Mouse (Mus musculus) urinary bladder, postnatal 14 days (tissue): ENCODE measurements around the gene Lig3.

Source experiments
- DNase-seq: peaks from one replicate; pipeline ENCODE4 v3.0.0; 2021; ENCODE audit warnings: low spot score

Gene Lig3

GRCm38 (mm10) chr11:82780983-82781903 lies at the start of gene Lig3:
Gene Lig3, plus strand, starts transcription at chr11:82781108.
- DNase-seq: peak; percentile 94

- DNase-seq: no peak
These were observed 46.7 kb upstream of the Lig3 start for GRCm38 (mm10) chr11:82734227-82734626.

GRCm38 (mm10) chr11:82739006-82739405 lies 41.9 kb upstream of the Lig3 start:
- no peak for DNase-seq

- DNase-seq: peak; percentile 22
These were observed 34.8 kb upstream of the Lig3 start for GRCm38 (mm10) chr11:82746138-82746537.

- no peak for DNase-seq
These were observed 34.0 kb upstream of the Lig3 start for GRCm38 (mm10) chr11:82746857-82747366.

- DNase-seq: no peak
These were observed 28.4 kb upstream of the Lig3 start for GRCm38 (mm10) chr11:82752349-82753115.

GRCm38 (mm10) chr11:82755919-82756318 lies 25.0 kb upstream of the Lig3 start:
- DNase-seq: no peak

- no peak for DNase-seq
These were observed 18.6 kb upstream of the Lig3 start for GRCm38 (mm10) chr11:82762286-82762829.

- DNase-seq: no peak
These were observed 17.6 kb upstream of the Lig3 start for GRCm38 (mm10) chr11:82763261-82763660.

- DNase-seq: peak; percentile 94
These were observed 17.0 kb upstream of the Lig3 start, which contains the start of the genes Cct6b and Zfp830 for GRCm38 (mm10) chr11:82763742-82764437. Gene Cct6b, minus strand, starts transcription at chr11:82764321. Gene Zfp830, plus strand, starts transcription at chr11:82764345.

- DNase-seq: no peak
These were observed 16.4 kb upstream of the Lig3 start for GRCm38 (mm10) chr11:82764438-82764924.

GRCm38 (mm10) chr11:82780134-82780533 lies 774 bp upstream of the Lig3 start:
- no peak for DNase-seq

GRCm38 (mm10) chr11:82782197-82782596 lies 1.3 kb downstream of the Lig3 start:
- DNase-seq: no peak

- no peak for DNase-seq
These were observed 2.5 kb downstream of the Lig3 start for GRCm38 (mm10) chr11:82783453-82783852.

- DNase-seq: no peak
These were observed 25.7 kb downstream of the Lig3 start for GRCm38 (mm10) chr11:82806656-82807055.

- no peak for DNase-seq
These were observed 26.5 kb downstream of the Lig3 start for GRCm38 (mm10) chr11:82807370-82807769.

GRCm38 (mm10) chr11:82808485-82808884 lies 27.6 kb downstream of the Lig3 start:
- no peak for DNase-seq

- DNase-seq: peak; percentile 72
These were observed 38.4 kb downstream of the Lig3 start for GRCm38 (mm10) chr11:82819350-82819749.

- no peak for DNase-seq
These were observed 40.0 kb downstream of the Lig3 start for GRCm38 (mm10) chr11:82820788-82821456.

- no peak for DNase-seq
These were observed 45.9 kb downstream of the Lig3 start for GRCm38 (mm10) chr11:82826818-82827217.
